Mouse (Mus musculus) heart, postnatal 0 days (tissue): ENCODE results near the gene Spin4. TPM values are rescaled to one million over a fixed set of nuclear protein-coding genes. Genes with fewer than 3 reads are reported as not detected.

Experiments used
- ATAC-seq: fragments of 200-750 bp; cut with Nextera tagmentation; 2 replicates; pipeline ENCODE4 v1.8.0; 2017; ENCODE audit warnings: low read depth, moderate number of reproducible peaks, moderate library complexity; ENCODE audit not compliant: insufficient read depth
- DNase-seq: peaks from one replicate; pipeline ENCODE4 v3.0.0-alpha.2; 2016; ENCODE audit warnings: low spot score
- H3K27ac ChIP-seq: fragments of 300-500 bp; sonication (generic); 2 replicates; pipeline ENCODE4 v1.5.1; 2014; ENCODE audit warnings: low read depth, mild to moderate bottlenecking
- H3K27me3 ChIP-seq: fragments of 300-500 bp; sonication (generic); 2 replicates; pipeline ENCODE4 v1.6.1; 2014; ENCODE audit warnings: low read length, mixed read lengths; ENCODE audit not compliant: control insufficient read depth, insufficient read depth
- H3K36me3 ChIP-seq: fragments of 300-500 bp; sonication (generic); replicated peaks from 2 replicates; pipeline ENCODE4 v1.6.1; 2014; ENCODE audit warnings: low read length, mixed read lengths; ENCODE audit not compliant: control insufficient read depth, insufficient read depth
- H3K4me1 ChIP-seq: fragments of 300-500 bp; sonication (generic); 2 replicates; pipeline ENCODE4 v1.6.1; 2014; ENCODE audit warnings: antibody characterized with exemption; ENCODE audit not compliant: control insufficient read depth, insufficient read depth
- H3K4me2 ChIP-seq: fragments of 300-500 bp; sonication (generic); 2 replicates; pipeline ENCODE4 v1.6.1; 2014; ENCODE audit warnings: low read depth, mild to moderate bottlenecking, low read length, moderate library complexity
- H3K4me3 ChIP-seq: fragments of 300-500 bp; sonication (generic); 2 replicates; pipeline ENCODE4 v1.5.1; 2014; ENCODE audit warnings: low read depth, low read length
- H3K9ac ChIP-seq: fragments of 300-500 bp; sonication (generic); replicated peaks from 2 replicates; pipeline ENCODE4 v1.6.1; 2014; ENCODE audit warnings: low read depth, low read length, mixed read lengths
- H3K9me3 ChIP-seq: fragments of 300-500 bp; sonication (generic); replicated peaks from 2 replicates; pipeline ENCODE4 v1.6.1; 2016; ENCODE audit warnings: low read length; ENCODE audit not compliant: control insufficient read depth
- CTCF ChIP-seq: IDR thresholded peaks from 2 replicates; pipeline ENCODE4 v1.5.1; 2016; ENCODE audit warnings: antibody characterized with exemption, control low read depth, low read depth
- EP300 ChIP-seq: IDR thresholded peaks from 2 replicates; pipeline ENCODE4 v1.6.1; 2016; ENCODE audit warnings: antibody characterized with exemption, low read depth
- WGBS: fragments of 180-500 bp; shearing (Covaris S2); extraction: QIAGEN DNeasy Blood & Tissue Kit; methylation state at CpG from one replicate; pipeline ENCODE4 v1.1.7; 2014; 5-methylcytosine and 5-hydroxymethylcytosine counted together
- polyA plus RNA-seq: library from polyadenylated mRNA; unstranded; fragments of >200 nt; fragmentation: Nextera tagmentation; extraction: Ambion mirVana; gene quantifications from 2 replicates; pipeline ENCODE4 v1.2.1, GENCODE M21; 2015
- total RNA-seq: library from RNA; depleted of rRNA; stranded (reverse); fragments of >200 nt; gene quantifications from 2 replicates; pipeline ENCODE4 v1.2.3, GENCODE M21; 2014; ENCODE audit warnings: low replicate concordance; rRNA removed

Spin4 gene
- 3.1 and 9.4 TPM in 2 replicates for total RNA-seq
- polyA plus RNA-seq = 2.3 and 2.4 TPM in 2 replicates

GRCm38 (mm10) chrX:95026361-95026892 is at the start of gene Spin4:
Gene Spin4, minus strand, starts transcription at chrX:95026682.
- H3K9ac ChIP-seq = peak within 1 kb of the TSS; percentile 67
- no peaks in the 10 kb centered on the region for H3K36me3 ChIP-seq
- no peaks in the 10 kb centered on the region for H3K9me3 ChIP-seq
- H3K4me3 ChIP-seq = peak within 1 kb of the TSS; percentile 65
- ATAC-seq (peak; percentile 95), DNase-seq (peak; percentile 68)
- no peaks in the 10 kb centered on the region for H3K4me1 ChIP-seq
- H3K27me3 ChIP-seq = no peaks in the 10 kb centered on the region
- TF ChIP-seq EP300 = no peak
- 13% methylated on average over 24 of the region's 30 CpGs for WGBS
- H3K27ac ChIP-seq = peak within 1 kb of the TSS; percentile 91
- peak within 1 kb of the TSS; percentile 59 for H3K4me2 ChIP-seq

- Histone ChIP-seq H3K4me1 (no peaks in the 10 kb centered on the region), H3K9me3 (no peaks in the 10 kb centered on the region), H3K27ac (no peak overlapping the region), H3K4me2 (no peak overlapping the region), H3K9ac (no peak overlapping the region), H3K4me3 (no peak overlapping the region), H3K36me3 (no peaks in the 10 kb centered on the region), H3K27me3 (no peaks in the 10 kb centered on the region)
- WGBS = 51% methylated on average over 5 of the region's 5 CpGs
- DNase-seq = no peak
- ATAC-seq = no peak
- no peak for TF ChIP-seq EP300
- no peak for TF ChIP-seq CTCF
These were observed 1.4 kb upstream of the Spin4 start for GRCm38 (mm10) chrX:95027907-95028306.

GRCm38 (mm10) chrX:95025779-95026360 is 612 bp downstream of the Spin4 start:
- Histone ChIP-seq H3K4me2 (peak overlapping the region; percentile 59), H3K9ac (peak overlapping the region; percentile 67), H3K9me3 (no peaks in the 10 kb centered on the region), H3K4me3 (peak overlapping the region; percentile 65), H3K27ac (peak overlapping the region; percentile 91), H3K36me3 (no peaks in the 10 kb centered on the region), H3K4me1 (no peaks in the 10 kb centered on the region), H3K27me3 (no peaks in the 10 kb centered on the region)
- ATAC-seq (peak; percentile 31; the same call in 1 of the 2 replicates), DNase-seq (peak; percentile 9)
- 22% methylated on average over 23 of the region's 23 CpGs for WGBS
- TF ChIP-seq CTCF = no peak
- TF ChIP-seq EP300 = no peak

GRCm38 (mm10) chrX:95012033-95012432 is 14.4 kb downstream of the Spin4 start:
- no peak for DNase-seq
- no peak overlapping the region for H3K4me3 ChIP-seq

GRCm38 (mm10) chrX:94998845-94999244 is 27.6 kb downstream of the Spin4 start:
- H3K9ac ChIP-seq = no peak overlapping the region
- no peak for ATAC-seq
- no peaks in the 10 kb centered on the region for H3K27me3 ChIP-seq
- DNase-seq = no peak
- H3K4me3 ChIP-seq = no peak overlapping the region
- TF ChIP-seq EP300 (no peak), CTCF (no peak)
- H3K27ac ChIP-seq = no peak overlapping the region
- H3K4me1 ChIP-seq = no peaks in the 10 kb centered on the region
- H3K36me3 ChIP-seq = no peaks in the 10 kb centered on the region
- no peaks in the 10 kb centered on the region for H3K9me3 ChIP-seq
- no peak overlapping the region for H3K4me2 ChIP-seq
- WGBS = 87% methylated on average over 11 of the region's 11 CpGs

More at GRCm38 (mm10) chrX:95012033-95012432, 14.4 kb downstream of the Spin4 start:
- Histone ChIP-seq H3K27me3 (no peaks in the 10 kb centered on the region), H3K9me3 (no peaks in the 10 kb centered on the region), H3K4me1 (no peaks in the 10 kb centered on the region), H3K4me2 (no peak overlapping the region), H3K9ac (no peak overlapping the region), H3K36me3 (no peaks in the 10 kb centered on the region), H3K27ac (no peak overlapping the region)
- peak; percentile 60 for TF ChIP-seq CTCF
- TF ChIP-seq EP300 = no peak
- 13% methylated on average over 4 of the region's 4 CpGs for WGBS
- no peak for ATAC-seq
